13 mouse cellular contexts compared by ENCODE assay signal in the genomic region with DNA sequence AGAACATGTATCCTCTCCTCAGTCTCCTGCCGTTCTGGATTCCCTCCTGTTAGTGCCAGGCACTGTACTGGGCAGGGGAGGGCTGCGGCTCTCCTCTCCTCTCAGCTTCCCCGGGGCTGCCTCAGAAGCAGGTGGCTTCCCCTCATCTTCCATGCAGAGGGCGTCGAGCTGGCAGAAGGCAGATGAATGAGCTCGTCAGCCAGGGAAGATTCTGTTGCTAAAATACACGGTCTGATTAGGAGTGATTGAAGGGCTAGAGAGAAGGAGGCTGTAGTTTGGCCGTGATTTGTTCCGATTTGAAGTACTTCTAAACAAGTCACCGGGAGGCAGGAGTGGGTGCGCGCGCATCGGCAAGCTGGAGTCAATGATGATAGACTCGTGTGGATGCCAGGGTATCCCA.
A peak's percentile ranks its signal among the peaks of the same experiment; 100 is the strongest.
DNase-seq lines count a peak whose midpoint lies in the region; ATAC-seq and TF ChIP-seq lines count a peak whose summit lies in the region.
"Had no signal": no experiment of that assay in that cellular context is flagged by ENCODE, and none has a peak within 500 bp of the region (broad histone marks: within the 10 kb centered on the region; RNA-seq: fewer than 3 reads in every experiment).

No protein-coding gene starts in this region.

- H3K4me3 ChIP-seq in forebrain, embryonic 15.5 days: no peak overlapping the region
- H3K4me3 ChIP-seq in hindbrain, postnatal 0 days (ENCODE audit: low read length): no peak overlapping the region
- no peak overlapping the region for H3K4me3 ChIP-seq in neural tube, embryonic 13.5 days
- H3K4me3 ChIP-seq in heart, adult 2 months: no peak overlapping the region

- TF ChIP-seq CTCF in hindbrain, postnatal 0 days (IDR thresholded peaks at IDR 0.05; ENCODE audit: low read depth): no peak
- TF ChIP-seq CTCF in heart, adult 2 months (IDR thresholded peaks at IDR 0.05): no peak

- no peak for TF ChIP-seq EP300 in heart, adult 2 months (IDR thresholded peaks at IDR 0.05; ENCODE audit: insufficient read depth, low read depth, low read length)

- H3K9me3 ChIP-seq in forebrain, embryonic 15.5 days: no peaks in the 10 kb centered on the region
- no peaks in the 10 kb centered on the region for H3K9me3 ChIP-seq in hindbrain, postnatal 0 days (ENCODE audit: low read length)
- no peaks in the 10 kb centered on the region for H3K9me3 ChIP-seq in neural tube, embryonic 13.5 days

- peak overlapping the region; percentile 31 for H3K27ac ChIP-seq in forebrain, embryonic 15.5 days (replicated peaks)
- H3K27ac ChIP-seq in hindbrain, postnatal 0 days: no peak overlapping the region
- H3K27ac ChIP-seq in neural tube, embryonic 13.5 days (replicated peaks): peak overlapping the region; percentile 28; the same call in 1 of the 2 replicates
- H3K27ac ChIP-seq in heart, adult 2 months: no peak overlapping the region
- H3K27ac ChIP-seq: kidney, postnatal 0 days; macrophage had no signal

- TF ChIP-seq POLR2A in heart, adult 2 months (IDR thresholded peaks at IDR 0.05; ENCODE audit: insufficient read depth, low read depth, low read length): no peak

- no peak overlapping the region for H3K9ac ChIP-seq in forebrain, embryonic 15.5 days (replicated peaks)
- no peak overlapping the region for H3K9ac ChIP-seq in hindbrain, postnatal 0 days (replicated peaks; ENCODE audit: low read length)
- no peak overlapping the region for H3K9ac ChIP-seq in neural tube, embryonic 13.5 days
- no peak overlapping the region for H3K9ac ChIP-seq in heart, adult 2 months (ENCODE audit: low read depth, low read length)

- intact Hi-C loops in left cerebral cortex, postnatal 14 days (cut with DNase I): loop anchor here (10.0 kb wide), 1 partner anchor 88 kb away; no protein-coding TSS in a partner anchor
- intact Hi-C loops in heart, adult 2 months (cut with DNase I): no loop called here

- H3K4me1 ChIP-seq in forebrain, embryonic 15.5 days: peaks cover 23% of the 10 kb centered on the region
- H3K4me1 ChIP-seq in hindbrain, postnatal 0 days (ENCODE audit: insufficient read depth, low read length): peaks cover 10% of the 10 kb centered on the region
- peaks cover 40% of the 10 kb centered on the region for H3K4me1 ChIP-seq in neural tube, embryonic 13.5 days (replicated peaks)
- no peaks in the 10 kb centered on the region; the same call in 1 of the 2 replicates for H3K4me1 ChIP-seq in heart, adult 2 months (ENCODE audit: control insufficient read depth, insufficient read depth, low read length)

- ATAC-seq in forebrain, embryonic 15.5 days (replicated peaks): peak; percentile 83
- ATAC-seq in hindbrain, postnatal 0 days: no peak; the same call in 1 of the 2 replicates
- ATAC-seq in neural tube, embryonic 13.5 days (ENCODE audit: low read depth): no peak
- ATAC-seq: intestine, embryonic 16.5 days had no signal

- no peaks in the 10 kb centered on the region for H3K79me2 ChIP-seq in heart, adult 2 months (replicated peaks; ENCODE audit: control insufficient read depth, insufficient read depth, low read length)

- 30% methylated on average over 15 of the region's 15 CpGs for WGBS in forebrain, embryonic 15.5 days
- WGBS in hindbrain, postnatal 0 days: 42% methylated on average over 15 of the region's 15 CpGs
- 48% methylated on average over 15 of the region's 15 CpGs for WGBS in neural tube, embryonic 13.5 days
- WGBS in heart, adult 2 months: 74% methylated on average over 15 of the region's 15 CpGs

- H3K36me3 ChIP-seq in forebrain, embryonic 15.5 days: no peaks in the 10 kb centered on the region
- no peaks in the 10 kb centered on the region for H3K36me3 ChIP-seq in hindbrain, postnatal 0 days (ENCODE audit: insufficient read depth, low read length)
- H3K36me3 ChIP-seq in neural tube, embryonic 13.5 days: no peaks in the 10 kb centered on the region
- H3K36me3 ChIP-seq in heart, adult 2 months (ENCODE audit: control insufficient read depth, insufficient read depth, low read length): no peaks in the 10 kb centered on the region

- peak; percentile 34 to 64 for DNase-seq in left cerebral cortex, postnatal 14 days (ENCODE audit: low spot score in 2 of 2)
- no peak for DNase-seq in left cerebral cortex, adult 11 months (ENCODE audit: low spot score)
- peak; percentile 55 for DNase-seq in hindbrain, postnatal 0 days (ENCODE audit: low spot score)
- no peak for DNase-seq in cerebellum, adult 8-10 months
- no peak for DNase-seq in spleen, postnatal 10 days (ENCODE audit: low spot score in 2 of 2)
- no peak for DNase-seq in heart, adult 2 months
- DNase-seq: adrenal gland, postnatal 10 days; lung, adult 18-20 months had no signal

- no peaks in the 10 kb centered on the region for H3K27me3 ChIP-seq in forebrain, embryonic 15.5 days
- no peaks in the 10 kb centered on the region for H3K27me3 ChIP-seq in hindbrain, postnatal 0 days (ENCODE audit: insufficient read depth, low read length)
- no peaks in the 10 kb centered on the region; the same call in 1 of the 2 replicates for H3K27me3 ChIP-seq in neural tube, embryonic 13.5 days
- H3K27me3 ChIP-seq in heart, adult 2 months (ENCODE audit: control insufficient read depth, insufficient read depth, low read length): no peaks in the 10 kb centered on the region

- no peak overlapping the region for H3K4me2 ChIP-seq in forebrain, embryonic 15.5 days (replicated peaks)
- H3K4me2 ChIP-seq in hindbrain, postnatal 0 days (ENCODE audit: low read depth, low read length): no peak overlapping the region
- no peak overlapping the region for H3K4me2 ChIP-seq in neural tube, embryonic 13.5 days

Comparison
In these comparisons a context has a peak if more than half of its experiments do, and no peak if none do; other contexts are left out.
1. DNase-seq: peak in left cerebral cortex, postnatal 14 days (2 of 2) and hindbrain, postnatal 0 days (single experiment); none in left cerebral cortex, adult 11 months (single experiment), cerebellum, adult 8-10 months (single experiment), spleen, postnatal 10 days (0 of 2) and heart, adult 2 months (0 of 2).
2. H3K27ac ChIP-seq: peak in forebrain, embryonic 15.5 days (single experiment) and neural tube, embryonic 13.5 days (single experiment); none in hindbrain, postnatal 0 days (single experiment) and heart, adult 2 months (single experiment).